Mouse (Mus musculus) CH12.LX (cell line): ENCODE results near the gene Adra2b.

Source experiments
- CHD2 ChIP-seq: IDR thresholded peaks from 2 replicates; pipeline ENCODE4 v1.6.1; 2011; ENCODE audit warnings: low read length, improper control_type of control experiment
- CTCF ChIP-seq, 2 experiments: IDR thresholded peaks in 1 of 2; conservative IDR thresholded peaks in 1 of 2; 2 replicates each; pipeline ENCODE4 v1.5.1; 2011 to 2012; ENCODE audit warnings: low read depth in 2 of 2, low read length in 2 of 2, improper control_type of control experiment in 1 of 2, inconsistent platforms in 1 of 2, mild to moderate bottlenecking in 1 of 2, moderate library complexity in 1 of 2
- EP300 ChIP-seq: IDR thresholded peaks from 2 replicates; pipeline ENCODE4 v1.6.1; 2011; ENCODE audit warnings: low read length, improper control_type of control experiment
- GABPA ChIP-seq: IDR thresholded peaks from 2 replicates; pipeline ENCODE4 v1.6.1; 2012; ENCODE audit warnings: low read depth, low read length, improper control_type of control experiment, inconsistent platforms; ENCODE audit not compliant: insufficient replicate concordance
- MAX ChIP-seq: IDR thresholded peaks from 2 replicates; pipeline ENCODE4 v1.6.1; 2011; ENCODE audit warnings: low read length, improper control_type of control experiment
- POLR2A ChIP-seq: IDR thresholded peaks from 2 replicates; pipeline ENCODE4 v1.6.1; 2011; ENCODE audit warnings: low read depth, mild to moderate bottlenecking, improper control_type of control experiment, low read length
- SIN3A ChIP-seq: IDR thresholded peaks from 2 replicates; pipeline ENCODE4 v1.6.1; 2012; ENCODE audit warnings: low read length, improper control_type of control experiment, inconsistent platforms
- TCF12 ChIP-seq: IDR thresholded peaks from 2 replicates; pipeline ENCODE4 v1.6.1; 2014; ENCODE audit warnings: low read depth, mild to moderate bottlenecking, inconsistent platforms, low read length, improper control_type of control experiment
- ZNF384 ChIP-seq: IDR thresholded peaks from 2 replicates; pipeline ENCODE4 v1.6.1; 2012; ENCODE audit warnings: low read depth, low read length, improper control_type of control experiment, inconsistent platforms

DNA sequence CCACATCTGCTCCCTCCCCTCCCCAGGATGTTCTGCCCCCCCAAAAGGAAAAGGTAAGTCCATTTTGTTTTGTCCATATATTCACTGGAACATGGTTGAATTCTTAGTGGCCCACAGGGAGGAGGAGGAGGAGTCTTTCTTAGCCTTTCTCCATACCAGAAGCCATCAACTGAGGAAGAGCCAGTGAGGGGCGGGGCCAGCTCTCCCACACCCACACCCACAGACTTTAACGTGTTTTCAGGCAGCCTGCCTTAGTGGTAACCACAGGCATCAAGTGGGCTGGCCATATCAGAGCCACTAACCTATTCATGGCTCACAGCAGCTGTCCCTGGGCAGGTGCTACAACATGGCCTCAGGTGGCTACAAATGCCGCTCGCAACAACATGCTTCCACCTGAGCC is 24.2 kb upstream of the Adra2b start:
- no peak; the same call in 1 of the 2 replicates for TF ChIP-seq ZNF384
- TF ChIP-seq MAX, result no peak
- no peak for TF ChIP-seq EP300
- no peak for TF ChIP-seq CTCF (conservative IDR thresholded peaks at IDR 0.05 in 1 of 2, IDR thresholded peaks at IDR 0.05 in 1 of 2; ENCODE audit: low read depth in 2 of 2, low read length in 2 of 2)
- peak; percentile 47 for TF ChIP-seq POLR2A
- TF ChIP-seq CHD2, result no peak; the same call in 1 of the 2 replicates
- 0 out of 2 replicates have a peak, but pooled peaks have one; percentile 6 for TF ChIP-seq SIN3A
- TF ChIP-seq TCF12, result no peak
- no peak for TF ChIP-seq GABPA
